Mouse (Mus musculus) small intestine, adult 2 months (tissue): ENCODE measurements around the gene Uvssa. TPM values are rescaled to one million over a fixed set of nuclear protein-coding genes. Genes with fewer than 3 reads are reported as not detected.

ENCODE experiments used
- H3K27ac ChIP-seq: fragments of 200-500 bp; 2 replicates; pipeline ENCODE4 v1.5.1; 2012; ENCODE audit warnings: low read depth, low read length, control low read depth, inconsistent platforms; ENCODE audit not compliant: insufficient read depth
- H3K27me3 ChIP-seq: fragments of 200-500 bp; 2 replicates; pipeline ENCODE4 v1.6.1; 2012; ENCODE audit warnings: mild to moderate bottlenecking, moderate library complexity, low read length, inconsistent platforms; ENCODE audit not compliant: control insufficient read depth, insufficient read depth
- H3K36me3 ChIP-seq: fragments of 200-500 bp; 2 replicates; pipeline ENCODE4 v1.6.1; 2012; ENCODE audit warnings: mild to moderate bottlenecking, low read length, control low read depth, inconsistent platforms; ENCODE audit not compliant: control insufficient read depth, insufficient read depth
- H3K4me1 ChIP-seq: fragments of 200-500 bp; 2 replicates; pipeline ENCODE4 v1.6.1; 2012; ENCODE audit warnings: low read length, inconsistent platforms, mixed read lengths; ENCODE audit not compliant: control insufficient read depth, insufficient read depth, insufficient read length
- H3K4me3 ChIP-seq: fragments of 200-500 bp; 2 replicates; pipeline ENCODE4 v1.5.1; 2012; ENCODE audit warnings: low read depth, mild to moderate bottlenecking, control low read depth, inconsistent platforms, low read length, moderate library complexity
- CTCF ChIP-seq: fragments of 200-500 bp; IDR thresholded peaks from 2 replicates; pipeline ENCODE4 v1.5.1; 2012; ENCODE audit warnings: low read depth, mild to moderate bottlenecking, control low read depth, inconsistent platforms, low read length, moderate library complexity, mixed read lengths; ENCODE audit not compliant: insufficient replicate concordance, insufficient read length; ENCODE audit errors: extremely low read depth
- POLR2A ChIP-seq: fragments of 200-500 bp; IDR thresholded peaks from 2 replicates; pipeline ENCODE4 v1.6.1; 2012; ENCODE audit warnings: low read depth, mild to moderate bottlenecking, control low read depth, inconsistent platforms, low read length, moderate library complexity
- WGBS: fragments of 180-500 bp; shearing (Covaris S2); methylation state at CpG from one replicate; pipeline ENCODE4 v1.1.7; 2018; 5-methylcytosine and 5-hydroxymethylcytosine counted together
- polyA plus RNA-seq: library from polyadenylated mRNA; depleted of rRNA; stranded (reverse); fragments of >200 nt; gene quantifications from 2 replicates; pipeline ENCODE4 v1.2.3, GENCODE M21; 2012; rRNA removed

The Uvssa gene
- polyA plus RNA-seq, 1 experiment, result 2.3 TPM

- TF ChIP-seq CTCF, result no peak
- TF ChIP-seq POLR2A, result no peak
- WGBS, result 42% methylated on average over 8 of the region's 8 CpGs
- H3K27me3 ChIP-seq, result no peaks in the 10 kb centered on the region
These were observed 77.4 kb downstream of the Uvssa start for GRCm38 (mm10) chr5:33455737-33456136.

GRCm38 (mm10) chr5:33458132-33458622, 79.8 kb downstream of the Uvssa start:
- TF ChIP-seq CTCF, result no peak
- no peak for TF ChIP-seq POLR2A
- no peak overlapping the region for H3K4me3 ChIP-seq
- no peaks in the 10 kb centered on the region for H3K4me1 ChIP-seq
- H3K27me3 ChIP-seq, result no peaks in the 10 kb centered on the region
- WGBS, result 62% methylated on average over 3 of the region's 3 CpGs
- no peak overlapping the region for H3K27ac ChIP-seq
- no peaks in the 10 kb centered on the region for H3K36me3 ChIP-seq

More at GRCm38 (mm10) chr5:33455737-33456136, 77.4 kb downstream of the Uvssa start:
- H3K27ac ChIP-seq, result no peak overlapping the region
- H3K4me3 ChIP-seq, result no peak overlapping the region
- no peaks in the 10 kb centered on the region for H3K36me3 ChIP-seq
- H3K4me1 ChIP-seq, result no peaks in the 10 kb centered on the region

- Histone ChIP-seq H3K4me1 (no peaks in the 10 kb centered on the region), H3K4me3 (no peak overlapping the region), H3K27ac (no peak overlapping the region), H3K27me3 (no peaks in the 10 kb centered on the region), H3K36me3 (no peaks in the 10 kb centered on the region)
- TF ChIP-seq CTCF (no peak), POLR2A (no peak)
- WGBS, result 59% methylated on average over 2 of the region's 2 CpGs
These were observed 80.8 kb downstream of the Uvssa start for GRCm38 (mm10) chr5:33459111-33459510.

GRCm38 (mm10) chr5:33464390-33464789, 86.0 kb downstream of the Uvssa start:
- no peaks in the 10 kb centered on the region for H3K4me1 ChIP-seq
- H3K36me3 ChIP-seq, result no peaks in the 10 kb centered on the region

GRCm38 (mm10) chr5:33465464-33465863, 87.1 kb downstream of the Uvssa start:
- Histone ChIP-seq H3K27me3 (no peaks in the 10 kb centered on the region), H3K36me3 (no peaks in the 10 kb centered on the region), H3K4me1 (no peaks in the 10 kb centered on the region), H3K4me3 (no peak overlapping the region), H3K27ac (no peak overlapping the region)
- TF ChIP-seq POLR2A, result no peak
- no peak for TF ChIP-seq CTCF
- 31% methylated on average over 11 of the region's 11 CpGs for WGBS

More at GRCm38 (mm10) chr5:33464390-33464789, 86.0 kb downstream of the Uvssa start:
- Histone ChIP-seq H3K27ac (no peak overlapping the region), H3K4me3 (no peak overlapping the region), H3K27me3 (no peaks in the 10 kb centered on the region)
- TF ChIP-seq CTCF, result no peak
- no peak for TF ChIP-seq POLR2A
- 55% methylated on average over 7 of the region's 7 CpGs for WGBS

Other genes starting within 250 kb of the Uvssa start
- gene Spon2, start 160.1 kb upstream of the Uvssa start, polyA plus RNA-seq, result 26.6 and 36.3 TPM in 2 replicates
- gene Ctbp1, start 103.6 kb upstream of the Uvssa start, polyA plus RNA-seq, result 154 and 390 TPM in 2 replicates
- 56.7 and 119 TPM in 2 replicates for gene Maea, start 43.0 kb upstream of the Uvssa start, polyA plus RNA-seq
- gene Nkx1-1, start 55.4 kb downstream of the Uvssa start, polyA plus RNA-seq, result not detected in 2 replicates